Mouse (Mus musculus): ENCODE results near the gene Krtap29-1. TPM values are rescaled to one million over a fixed set of nuclear protein-coding genes. Genes with fewer than 3 reads are reported as not detected.

Krtap29-1 gene
- polyA plus RNA-seq, 1 experiment = not detected

GRCm38 (mm10) chr11:99985291-99986092 lies 6.6 kb upstream of the Krtap29-1 start:
- no peaks in the 10 kb centered on the region for H3K4me1 ChIP-seq (ENCODE audit: control insufficient read depth, insufficient read depth, low read length)
- H3K9me3 ChIP-seq (replicated peaks; ENCODE audit: control insufficient read depth, insufficient read depth, low read length, poor library complexity, severe bottlenecking) = no peaks in the 10 kb centered on the region
- no peak for TF ChIP-seq CTCF (IDR thresholded peaks at IDR 0.05; ENCODE audit: low read depth, low read length)
- no peak for TF ChIP-seq POLR2A (IDR thresholded peaks at IDR 0.05; ENCODE audit: insufficient read depth, low read length)
- no peak for TF ChIP-seq EP300 (IDR thresholded peaks at IDR 0.05; ENCODE audit: insufficient read depth, low read depth, low read length)

GRCm38 (mm10) chr11:99983442-99983841 lies 4.6 kb upstream of the Krtap29-1 start:
- no peaks in the 10 kb centered on the region for H3K9me3 ChIP-seq (replicated peaks; ENCODE audit: control insufficient read depth, insufficient read depth, low read length, poor library complexity, severe bottlenecking)
- TF ChIP-seq EP300 (IDR thresholded peaks at IDR 0.05; ENCODE audit: insufficient read depth, low read depth, low read length) = no peak
- no peak for TF ChIP-seq POLR2A (IDR thresholded peaks at IDR 0.05; ENCODE audit: insufficient read depth, low read length)
- H3K9ac ChIP-seq (ENCODE audit: low read depth, poor library complexity, severe bottlenecking) = no peak overlapping the region
- H3K4me3 ChIP-seq (ENCODE audit: low read depth, low read length) = no peak overlapping the region
- no peak overlapping the region for H3K27ac ChIP-seq (ENCODE audit: insufficient read depth, low read length)
- H3K27me3 ChIP-seq (ENCODE audit: control insufficient read depth, insufficient read depth, low read length, poor library complexity, severe bottlenecking) = no peaks in the 10 kb centered on the region; the same call in 1 of the 2 replicates
- H3K36me3 ChIP-seq (ENCODE audit: control insufficient read depth, insufficient read depth, low read length, poor library complexity, severe bottlenecking) = no peaks in the 10 kb centered on the region
- H3K4me1 ChIP-seq (ENCODE audit: control insufficient read depth, insufficient read depth, low read length) = no peaks in the 10 kb centered on the region

More at GRCm38 (mm10) chr11:99985291-99986092, 6.6 kb upstream of the Krtap29-1 start:
- Histone ChIP-seq H3K27ac (ENCODE audit: insufficient read depth, low read length) (no peak overlapping the region), H3K36me3 (ENCODE audit: control insufficient read depth, insufficient read depth, low read length, poor library complexity, severe bottlenecking) (no peaks in the 10 kb centered on the region), H3K9ac (ENCODE audit: low read depth, poor library complexity, severe bottlenecking) (no peak overlapping the region), H3K4me3 (ENCODE audit: low read depth, low read length) (no peak overlapping the region), H3K27me3 (ENCODE audit: control insufficient read depth, insufficient read depth, low read length, poor library complexity, severe bottlenecking) (no peaks in the 10 kb centered on the region; the same call in 1 of the 2 replicates)

GRCm38 (mm10) chr11:99982731-99983130 lies 3.9 kb upstream of the Krtap29-1 start:
- no peaks in the 10 kb centered on the region for H3K4me1 ChIP-seq (ENCODE audit: control insufficient read depth, insufficient read depth, low read length)
- TF ChIP-seq EP300 (IDR thresholded peaks at IDR 0.05; ENCODE audit: insufficient read depth, low read depth, low read length) (no peak), CTCF (IDR thresholded peaks at IDR 0.05; ENCODE audit: low read depth, low read length) (no peak), POLR2A (IDR thresholded peaks at IDR 0.05; ENCODE audit: insufficient read depth, low read length) (no peak)

GRCm38 (mm10) chr11:99965961-99966360 lies 12.9 kb downstream of the Krtap29-1 start:
- Histone ChIP-seq H3K27me3 (ENCODE audit: control insufficient read depth, insufficient read depth, low read length, poor library complexity, severe bottlenecking) (no peaks in the 10 kb centered on the region), H3K4me1 (ENCODE audit: control insufficient read depth, insufficient read depth, low read length) (no peaks in the 10 kb centered on the region), H3K9ac (ENCODE audit: low read depth, poor library complexity, severe bottlenecking) (no peak overlapping the region), H3K4me3 (ENCODE audit: low read depth, low read length) (no peak overlapping the region), H3K9me3 (replicated peaks; ENCODE audit: control insufficient read depth, insufficient read depth, low read length, poor library complexity, severe bottlenecking) (no peaks in the 10 kb centered on the region), H3K27ac (ENCODE audit: insufficient read depth, low read length) (no peak overlapping the region), H3K36me3 (ENCODE audit: control insufficient read depth, insufficient read depth, low read length, poor library complexity, severe bottlenecking) (no peaks in the 10 kb centered on the region)
- TF ChIP-seq CTCF (IDR thresholded peaks at IDR 0.05; ENCODE audit: low read depth, low read length) (no peak), EP300 (IDR thresholded peaks at IDR 0.05; ENCODE audit: insufficient read depth, low read depth, low read length) (no peak)

More at GRCm38 (mm10) chr11:99982731-99983130, 3.9 kb upstream of the Krtap29-1 start:
- H3K4me3 ChIP-seq (ENCODE audit: low read depth, low read length) = no peak overlapping the region
- no peak overlapping the region for H3K27ac ChIP-seq (ENCODE audit: insufficient read depth, low read length)
- no peaks in the 10 kb centered on the region; the same call in 1 of the 2 replicates for H3K27me3 ChIP-seq (ENCODE audit: control insufficient read depth, insufficient read depth, low read length, poor library complexity, severe bottlenecking)
- no peaks in the 10 kb centered on the region for H3K9me3 ChIP-seq (replicated peaks; ENCODE audit: control insufficient read depth, insufficient read depth, low read length, poor library complexity, severe bottlenecking)
- H3K36me3 ChIP-seq (ENCODE audit: control insufficient read depth, insufficient read depth, low read length, poor library complexity, severe bottlenecking) = no peaks in the 10 kb centered on the region
- no peak overlapping the region for H3K9ac ChIP-seq (ENCODE audit: low read depth, poor library complexity, severe bottlenecking)

GRCm38 (mm10) chr11:99964213-99964612 lies 14.6 kb downstream of the Krtap29-1 start:
- H3K9me3 ChIP-seq (replicated peaks; ENCODE audit: control insufficient read depth, insufficient read depth, low read length, poor library complexity, severe bottlenecking) = no peaks in the 10 kb centered on the region
- H3K9ac ChIP-seq (ENCODE audit: low read depth, poor library complexity, severe bottlenecking) = no peak overlapping the region
- H3K27me3 ChIP-seq (ENCODE audit: control insufficient read depth, insufficient read depth, low read length, poor library complexity, severe bottlenecking) = no peaks in the 10 kb centered on the region
- no peaks in the 10 kb centered on the region for H3K4me1 ChIP-seq (ENCODE audit: control insufficient read depth, insufficient read depth, low read length)
- H3K27ac ChIP-seq (ENCODE audit: insufficient read depth, low read length) = no peak overlapping the region
- peak; percentile 56 for TF ChIP-seq CTCF (IDR thresholded peaks at IDR 0.05; ENCODE audit: low read depth, low read length)
- TF ChIP-seq POLR2A (IDR thresholded peaks at IDR 0.05; ENCODE audit: insufficient read depth, low read length) = no peak
- TF ChIP-seq EP300 (IDR thresholded peaks at IDR 0.05; ENCODE audit: insufficient read depth, low read depth, low read length) = no peak
- no peaks in the 10 kb centered on the region for H3K36me3 ChIP-seq (ENCODE audit: control insufficient read depth, insufficient read depth, low read length, poor library complexity, severe bottlenecking)
- H3K4me3 ChIP-seq (ENCODE audit: low read depth, low read length) = no peak overlapping the region

GRCm38 (mm10) chr11:99948175-99948574 lies 30.7 kb downstream of the Krtap29-1 start, which contains the start of gene Krtap9-5:
Gene Krtap9-5 (plus strand): TSS chr11:99948475.
- TF ChIP-seq CTCF (IDR thresholded peaks at IDR 0.05; ENCODE audit: low read depth, low read length) (no peak), EP300 (IDR thresholded peaks at IDR 0.05; ENCODE audit: insufficient read depth, low read depth, low read length) (no peak), POLR2A (IDR thresholded peaks at IDR 0.05; ENCODE audit: insufficient read depth, low read length) (no peak)
- H3K27me3 ChIP-seq (ENCODE audit: control insufficient read depth, insufficient read depth, low read length, poor library complexity, severe bottlenecking) = no peaks in the 10 kb centered on the region; the same call in 1 of the 2 replicates
- H3K9me3 ChIP-seq (replicated peaks; ENCODE audit: control insufficient read depth, insufficient read depth, low read length, poor library complexity, severe bottlenecking) = no peaks in the 10 kb centered on the region
- no peak within 1 kb of the TSS for H3K9ac ChIP-seq (ENCODE audit: low read depth, poor library complexity, severe bottlenecking)
- no peak within 1 kb of the TSS for H3K4me3 ChIP-seq (ENCODE audit: low read depth, low read length)
- no peak within 1 kb of the TSS for H3K27ac ChIP-seq (ENCODE audit: insufficient read depth, low read length)
- no peaks in the 10 kb centered on the region for H3K4me1 ChIP-seq (ENCODE audit: control insufficient read depth, insufficient read depth, low read length)
- no peaks in the 10 kb centered on the region for H3K36me3 ChIP-seq (ENCODE audit: control insufficient read depth, insufficient read depth, low read length, poor library complexity, severe bottlenecking)

Data from ES-Bruce4 (cell line).